Mouse (Mus musculus) thymus, adult 2 months (tissue): ENCODE results near the gene Slc18a3.

Experiments used
- CTCF ChIP-seq: fragments of 200-500 bp; IDR thresholded peaks from 2 replicates; pipeline ENCODE4 v1.5.1; 2012; ENCODE audit warnings: mild to moderate bottlenecking, control low read depth, low read length, moderate library complexity, borderline replicate concordance; ENCODE audit not compliant: control insufficient read depth, poor library complexity, insufficient read depth; ENCODE audit errors: extremely low read depth
- POLR2A ChIP-seq: fragments of 200-500 bp; IDR thresholded peaks from 2 replicates; pipeline ENCODE4 v1.6.1; 2012; ENCODE audit warnings: mild to moderate bottlenecking, low read length, control low read depth, moderate library complexity; ENCODE audit not compliant: control insufficient read depth, poor library complexity, insufficient read depth; ENCODE audit errors: extremely low read depth

DNA sequence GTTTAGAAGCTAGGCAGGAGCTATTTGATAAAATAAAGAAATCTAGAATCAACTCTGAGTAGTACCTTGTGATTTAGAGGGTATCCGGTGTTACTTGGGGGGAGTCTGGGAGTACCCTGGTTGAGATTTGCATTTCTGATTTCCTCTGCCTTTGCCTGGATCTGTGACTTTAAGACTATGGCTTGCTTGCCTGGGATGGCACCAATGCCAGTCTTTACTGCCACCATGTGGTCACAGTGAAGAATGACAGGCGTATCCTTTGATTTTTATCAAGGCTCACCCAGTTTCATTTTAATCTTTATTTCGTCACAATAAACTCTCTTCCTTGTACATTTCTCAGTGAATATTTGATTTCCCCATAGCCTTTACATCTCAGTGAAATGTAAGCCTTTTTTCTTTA is 17.4 kb upstream of the Slc18a3 start:
- TF ChIP-seq CTCF, result no peak
- no peak for TF ChIP-seq POLR2A
